Mouse (Mus musculus): ENCODE measurements at regions not wholly inside any gene's neighbourhood (a gene's known extent, or its start where the extent isn't known, plus 50 kb on each side); places are given as distances from the start of the nearest gene placed in this dataset.

GRCm38 (mm10) chr14:98866880-98867279 is 127.2 kb downstream of the Rpl36a-ps1 start:
- ATAC-seq (ENCODE audit: insufficient number of reproducible peaks, insufficient read depth, low FRiP score, low read depth) = no peak
- H3K36me3 ChIP-seq (ENCODE audit: control insufficient read depth, insufficient read depth, low read length) = no peaks in the 10 kb centered on the region
- peaks cover 0 to 2% of the 10 kb centered on the region in 2 experiments; a peak in 1 of 4 replicates for H3K4me1 ChIP-seq (ENCODE audit: control insufficient read depth in 2 of 2, insufficient read depth in 2 of 2, low read length in 2 of 2)
- H3K4me2 ChIP-seq (ENCODE audit: low read length) = no peak overlapping the region
- H3K9ac ChIP-seq (ENCODE audit: low read length) = no peak overlapping the region
- no peak overlapping the region for H3K27ac ChIP-seq (replicated peaks in 1 of 2; ENCODE audit: control insufficient read depth in 1 of 2, insufficient read depth in 1 of 2, low read depth in 2 of 2, low read length in 2 of 2)
- no peaks in the 10 kb centered on the region for H3K9me3 ChIP-seq (ENCODE audit: control insufficient read depth, low read length)
- H3K4me3 ChIP-seq (ENCODE audit: control insufficient read depth in 1 of 2, insufficient read depth in 1 of 2, low read depth in 1 of 2, low read length in 2 of 2) = no peak overlapping the region
- H3K27me3 ChIP-seq (ENCODE audit: control insufficient read depth, insufficient read depth, low read length) = no peaks in the 10 kb centered on the region

GRCm38 (mm10) chr14:98864001-98864400 is 130.1 kb downstream of the Rpl36a-ps1 start:
- Histone ChIP-seq H3K4me1 (ENCODE audit: control insufficient read depth in 2 of 2, insufficient read depth in 2 of 2, low read length in 2 of 2) (no peaks in the 10 kb centered on the region), H3K27ac (replicated peaks in 1 of 2; ENCODE audit: control insufficient read depth in 1 of 2, insufficient read depth in 1 of 2, low read depth in 2 of 2, low read length in 2 of 2) (no peak overlapping the region), H3K9ac (ENCODE audit: low read length) (no peak overlapping the region), H3K4me3 (ENCODE audit: control insufficient read depth in 1 of 2, insufficient read depth in 1 of 2, low read depth in 1 of 2, low read length in 2 of 2) (no peak overlapping the region), H3K4me2 (ENCODE audit: low read length) (no peak overlapping the region), H3K27me3 (ENCODE audit: control insufficient read depth, insufficient read depth, low read length) (no peaks in the 10 kb centered on the region), H3K36me3 (ENCODE audit: control insufficient read depth, insufficient read depth, low read length) (no peaks in the 10 kb centered on the region), H3K9me3 (ENCODE audit: control insufficient read depth, low read length) (no peaks in the 10 kb centered on the region)
- no peak for ATAC-seq (ENCODE audit: insufficient number of reproducible peaks, insufficient read depth, low FRiP score, low read depth)
- WGBS = 86% methylated on average over 6 of the region's 6 CpGs

GRCm38 (mm10) chr14:98863598-98863997 is 130.5 kb downstream of the Rpl36a-ps1 start:
- H3K27ac ChIP-seq (replicated peaks in 1 of 2; ENCODE audit: control insufficient read depth in 1 of 2, insufficient read depth in 1 of 2, low read depth in 2 of 2, low read length in 2 of 2) = no peak overlapping the region
- H3K36me3 ChIP-seq (ENCODE audit: control insufficient read depth, insufficient read depth, low read length) = no peaks in the 10 kb centered on the region
- 72% methylated on average over 11 of the region's 11 CpGs for WGBS
- H3K27me3 ChIP-seq (ENCODE audit: control insufficient read depth, insufficient read depth, low read length) = no peaks in the 10 kb centered on the region
- no peak for ATAC-seq (ENCODE audit: insufficient number of reproducible peaks, insufficient read depth, low FRiP score, low read depth)
- H3K4me3 ChIP-seq (ENCODE audit: control insufficient read depth in 1 of 2, insufficient read depth in 1 of 2, low read depth in 1 of 2, low read length in 2 of 2) = no peak overlapping the region
- H3K9ac ChIP-seq (ENCODE audit: low read length) = no peak overlapping the region
- no peaks in the 10 kb centered on the region for H3K4me1 ChIP-seq (ENCODE audit: control insufficient read depth in 2 of 2, insufficient read depth in 2 of 2, low read length in 2 of 2)
- H3K4me2 ChIP-seq (ENCODE audit: low read length) = no peak overlapping the region
- no peaks in the 10 kb centered on the region for H3K9me3 ChIP-seq (ENCODE audit: control insufficient read depth, low read length)

- H3K4me3 ChIP-seq (ENCODE audit: control insufficient read depth in 1 of 2, insufficient read depth in 1 of 2, low read depth in 1 of 2, low read length in 2 of 2) = no peak overlapping the region
- WGBS = 68% methylated on average over 5 of the region's 5 CpGs
- H3K9ac ChIP-seq (ENCODE audit: low read length) = no peak overlapping the region
- no peaks in the 10 kb centered on the region for H3K9me3 ChIP-seq (ENCODE audit: control insufficient read depth, low read length)
- H3K4me2 ChIP-seq (ENCODE audit: low read length) = no peak overlapping the region
- no peak overlapping the region for H3K27ac ChIP-seq (replicated peaks in 1 of 2; ENCODE audit: control insufficient read depth in 1 of 2, insufficient read depth in 1 of 2, low read depth in 2 of 2, low read length in 2 of 2)
- H3K4me1 ChIP-seq (ENCODE audit: control insufficient read depth in 2 of 2, insufficient read depth in 2 of 2, low read length in 2 of 2) = no peaks in the 10 kb centered on the region
- no peak for ATAC-seq (ENCODE audit: insufficient number of reproducible peaks, insufficient read depth, low FRiP score, low read depth)
- H3K36me3 ChIP-seq (ENCODE audit: control insufficient read depth, insufficient read depth, low read length) = no peaks in the 10 kb centered on the region
- no peaks in the 10 kb centered on the region for H3K27me3 ChIP-seq (ENCODE audit: control insufficient read depth, insufficient read depth, low read length)
These were observed 131.9 kb downstream of the Rpl36a-ps1 start for GRCm38 (mm10) chr14:98862095-98862735.

- Histone ChIP-seq H3K36me3 (ENCODE audit: control insufficient read depth, insufficient read depth, low read length) (no peaks in the 10 kb centered on the region), H3K9me3 (ENCODE audit: control insufficient read depth, low read length) (no peaks in the 10 kb centered on the region), H3K4me1 (ENCODE audit: control insufficient read depth in 2 of 2, insufficient read depth in 2 of 2, low read length in 2 of 2) (no peaks in the 10 kb centered on the region), H3K4me3 (ENCODE audit: control insufficient read depth in 1 of 2, insufficient read depth in 1 of 2, low read depth in 1 of 2, low read length in 2 of 2) (no peak overlapping the region), H3K27me3 (ENCODE audit: control insufficient read depth, insufficient read depth, low read length) (no peaks in the 10 kb centered on the region), H3K4me2 (ENCODE audit: low read length) (no peak overlapping the region), H3K9ac (ENCODE audit: low read length) (no peak overlapping the region), H3K27ac (replicated peaks in 1 of 2; ENCODE audit: control insufficient read depth in 1 of 2, insufficient read depth in 1 of 2, low read depth in 2 of 2, low read length in 2 of 2) (no peak overlapping the region)
- ATAC-seq (ENCODE audit: insufficient number of reproducible peaks, insufficient read depth, low FRiP score, low read depth) = no peak
- 62% methylated on average over 7 of the region's 7 CpGs for WGBS
These were observed 135.3 kb downstream of the Rpl36a-ps1 start for GRCm38 (mm10) chr14:98858801-98859200.

- H3K9ac ChIP-seq (ENCODE audit: low read length) = no peak overlapping the region
- H3K27me3 ChIP-seq (ENCODE audit: control insufficient read depth, insufficient read depth, low read length) = no peaks in the 10 kb centered on the region
- no peaks in the 10 kb centered on the region for H3K9me3 ChIP-seq (ENCODE audit: control insufficient read depth, low read length)
- no peaks in the 10 kb centered on the region for H3K36me3 ChIP-seq (ENCODE audit: control insufficient read depth, insufficient read depth, low read length)
- ATAC-seq (ENCODE audit: insufficient number of reproducible peaks, insufficient read depth, low FRiP score, low read depth) = no peak
- no peak overlapping the region for H3K4me2 ChIP-seq (ENCODE audit: low read length)
- H3K4me1 ChIP-seq (ENCODE audit: control insufficient read depth in 2 of 2, insufficient read depth in 2 of 2, low read length in 2 of 2) = no peaks in the 10 kb centered on the region; a peak in 1 of 4 replicates
- WGBS = 66% methylated on average over 1 of the region's 1 CpGs
- no peak overlapping the region for H3K4me3 ChIP-seq (ENCODE audit: control insufficient read depth in 1 of 2, insufficient read depth in 1 of 2, low read depth in 1 of 2, low read length in 2 of 2)
- H3K27ac ChIP-seq (replicated peaks in 1 of 2; ENCODE audit: control insufficient read depth in 1 of 2, insufficient read depth in 1 of 2, low read depth in 2 of 2, low read length in 2 of 2) = no peak overlapping the region
These were observed 145.6 kb downstream of the Rpl36a-ps1 start for GRCm38 (mm10) chr14:98848500-98848899.

GRCm38 (mm10) chr14:98844221-98844620 is 149.9 kb downstream of the Rpl36a-ps1 start:
- Histone ChIP-seq H3K9me3 (ENCODE audit: control insufficient read depth, low read length) (no peaks in the 10 kb centered on the region), H3K27ac (replicated peaks in 1 of 2; ENCODE audit: control insufficient read depth in 1 of 2, insufficient read depth in 1 of 2, low read depth in 2 of 2, low read length in 2 of 2) (no peak overlapping the region), H3K4me3 (ENCODE audit: control insufficient read depth in 1 of 2, insufficient read depth in 1 of 2, low read depth in 1 of 2, low read length in 2 of 2) (no peak overlapping the region), H3K4me2 (ENCODE audit: low read length) (no peak overlapping the region), H3K27me3 (ENCODE audit: control insufficient read depth, insufficient read depth, low read length) (no peaks in the 10 kb centered on the region), H3K4me1 (ENCODE audit: control insufficient read depth in 2 of 2, insufficient read depth in 2 of 2, low read length in 2 of 2) (no peaks in the 10 kb centered on the region), H3K36me3 (ENCODE audit: control insufficient read depth, insufficient read depth, low read length) (no peaks in the 10 kb centered on the region), H3K9ac (ENCODE audit: low read length) (no peak overlapping the region)
- WGBS = 62% methylated on average over 2 of the region's 2 CpGs
- no peak for ATAC-seq (ENCODE audit: insufficient number of reproducible peaks, insufficient read depth, low FRiP score, low read depth)

GRCm38 (mm10) chr14:98834316-98834715 is 159.8 kb downstream of the Rpl36a-ps1 start:
- WGBS = 83% methylated on average over 5 of the region's 5 CpGs
- no peak for ATAC-seq (ENCODE audit: insufficient number of reproducible peaks, insufficient read depth, low FRiP score, low read depth)
- no peaks in the 10 kb centered on the region for H3K27me3 ChIP-seq (ENCODE audit: control insufficient read depth, insufficient read depth, low read length)
- H3K36me3 ChIP-seq (ENCODE audit: control insufficient read depth, insufficient read depth, low read length) = no peaks in the 10 kb centered on the region
- H3K9ac ChIP-seq (ENCODE audit: low read length) = no peak overlapping the region
- H3K4me2 ChIP-seq (ENCODE audit: low read length) = no peak overlapping the region
- no peaks in the 10 kb centered on the region for H3K9me3 ChIP-seq (ENCODE audit: control insufficient read depth, low read length)
- no peaks in the 10 kb centered on the region for H3K4me1 ChIP-seq (ENCODE audit: control insufficient read depth in 2 of 2, insufficient read depth in 2 of 2, low read length in 2 of 2)
- H3K4me3 ChIP-seq (ENCODE audit: control insufficient read depth in 1 of 2, insufficient read depth in 1 of 2, low read depth in 1 of 2, low read length in 2 of 2) = no peak overlapping the region
- H3K27ac ChIP-seq (replicated peaks in 1 of 2; ENCODE audit: control insufficient read depth in 1 of 2, insufficient read depth in 1 of 2, low read depth in 2 of 2, low read length in 2 of 2) = no peak overlapping the region
